In the genomic region with DNA sequence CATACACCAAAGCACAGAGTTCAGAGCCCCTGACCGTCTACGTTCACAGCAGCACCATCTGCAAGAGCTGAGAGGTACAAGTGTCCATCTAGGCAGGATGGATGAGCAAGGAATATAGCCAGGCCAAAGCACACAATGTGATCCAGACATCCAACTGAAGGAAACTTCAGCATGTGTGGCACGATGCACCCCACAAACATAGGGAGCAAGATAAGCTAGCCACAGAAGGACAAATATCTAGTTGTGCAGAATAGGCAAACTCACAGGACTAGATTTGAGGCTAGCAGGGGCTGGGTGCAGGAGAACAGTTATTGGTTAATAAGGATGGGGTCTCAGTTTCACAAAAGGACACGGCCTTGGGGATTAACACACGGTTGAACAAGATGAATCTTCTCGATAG, we compare ENCODE assay signal across 34 mouse cellular contexts. TPM values are rescaled to one million over a fixed set of nuclear protein-coding genes. Genes with fewer than 3 reads are reported as not detected.
DNase-seq lines count a peak whose midpoint lies in the region; ATAC-seq and TF ChIP-seq lines count a peak whose summit lies in the region.
"Had no signal": no experiment of that assay in that cellular context is flagged by ENCODE, and none has a peak within 500 bp of the region (broad histone marks: within the 10 kb centered on the region; RNA-seq: fewer than 3 reads in every experiment).

No protein-coding gene starts in this region.

- peaks cover 25% of the 10 kb centered on the region for H3K27me3 ChIP-seq in heart, embryonic 11.5 days (ENCODE audit: control insufficient read depth, insufficient read depth, low read length)
- H3K27me3 ChIP-seq in megakaryocyte, embryonic 14.5 days (replicated peaks): peaks cover 5% of the 10 kb centered on the region
- no peaks in the 10 kb centered on the region for H3K27me3 ChIP-seq in liver, embryonic 12.5 days (replicated peaks)
- peaks cover 3% of the 10 kb centered on the region; the same call in 1 of the 2 replicates for H3K27me3 ChIP-seq in liver, postnatal 0 days (ENCODE audit: insufficient read depth, low read length)
- peaks cover 37% of the 10 kb centered on the region for H3K27me3 ChIP-seq in forebrain, embryonic 12.5 days
- peaks cover 19% of the 10 kb centered on the region for H3K27me3 ChIP-seq in midbrain, embryonic 11.5 days (ENCODE audit: control insufficient read depth, insufficient read depth, low read length)

- no peak for TF ChIP-seq CTCF in liver, postnatal 0 days (IDR thresholded peaks at IDR 0.05; ENCODE audit: low read depth)

- peak overlapping the region; percentile 49 for H3K4me2 ChIP-seq in heart, embryonic 11.5 days
- peak overlapping the region; percentile 82 for H3K4me2 ChIP-seq in liver, embryonic 12.5 days
- peak overlapping the region; percentile 73 for H3K4me2 ChIP-seq in liver, postnatal 0 days (ENCODE audit: low read depth, low read length)
- no peak overlapping the region for H3K4me2 ChIP-seq in forebrain, embryonic 12.5 days
- no peak overlapping the region; the same call in 1 of the 2 replicates for H3K4me2 ChIP-seq in midbrain, embryonic 11.5 days
- H3K4me2 ChIP-seq: embryonic facial prominence, embryonic 15.5 days; forebrain, embryonic 15.5 days; neural tube, embryonic 13.5 days had no signal

- WGBS in heart, embryonic 11.5 days (ENCODE audit: insufficient replicate concordance): 80% methylated on average over 6 of the region's 6 CpGs
- 33% methylated on average over 6 of the region's 6 CpGs for WGBS in liver, embryonic 12.5 days (ENCODE audit: insufficient replicate concordance)
- 60% methylated on average over 6 of the region's 6 CpGs for WGBS in liver, postnatal 0 days (ENCODE audit: insufficient replicate concordance)
- WGBS in forebrain, embryonic 12.5 days: 90% methylated on average over 6 of the region's 6 CpGs
- 79% methylated on average over 6 of the region's 6 CpGs for WGBS in midbrain, embryonic 11.5 days

- no peak for TF ChIP-seq EP300 in liver, postnatal 0 days (IDR thresholded peaks at IDR 0.05; ENCODE audit: low read depth)

- no peak overlapping the region for H3K9ac ChIP-seq in heart, embryonic 11.5 days (ENCODE audit: low read depth, low read length)
- H3K9ac ChIP-seq in liver, embryonic 12.5 days: peak overlapping the region; percentile 88
- H3K9ac ChIP-seq in liver, postnatal 0 days (replicated peaks): peak overlapping the region; percentile 62
- no peak overlapping the region for H3K9ac ChIP-seq in forebrain, embryonic 12.5 days
- H3K9ac ChIP-seq in midbrain, embryonic 11.5 days (ENCODE audit: low read length): no peak overlapping the region; the same call in 1 of the 2 replicates
- H3K9ac ChIP-seq: embryonic facial prominence, embryonic 15.5 days; forebrain, embryonic 15.5 days; neural tube, embryonic 13.5 days had no signal

- peak overlapping the region; percentile 15; the same call in 1 of the 2 replicates for H3K4me3 ChIP-seq in heart, embryonic 11.5 days (ENCODE audit: low read depth, low read length)
- H3K4me3 ChIP-seq in megakaryocyte, embryonic 14.5 days (replicated peaks): peak overlapping the region; percentile 90
- peak overlapping the region; percentile 78 for H3K4me3 ChIP-seq in liver, embryonic 12.5 days
- H3K4me3 ChIP-seq in liver, postnatal 0 days (ENCODE audit: low read depth, low read length): peak overlapping the region; percentile 62
- H3K4me3 ChIP-seq in forebrain, embryonic 12.5 days (replicated peaks): no peak overlapping the region
- no peak overlapping the region for H3K4me3 ChIP-seq in midbrain, embryonic 11.5 days (ENCODE audit: low read depth, low read length)
- H3K4me3 ChIP-seq: embryonic facial prominence, embryonic 10.5 days; embryonic facial prominence, embryonic 15.5 days; forebrain, embryonic 15.5 days; midbrain, embryonic 10.5 days; neural tube, embryonic 13.5 days had no signal

- DNase-seq in heart, postnatal 14 days: no peak
- no peak for DNase-seq in liver, postnatal 0 days
- DNase-seq in midbrain, embryonic 11.5 days (ENCODE audit: low spot score, missing footprints): no peak
- DNase-seq: adrenal gland, adult 2 months; adrenal gland, postnatal 36 days; cerebellum, adult 8-10 months; cerebellum, postnatal 25 days; kidney, adult 18-20 months; kidney, postnatal 10 days; layer of hippocampus, adult 9-11 months; lung, postnatal 10 days; thymus, postnatal 4 days had no signal

- intact Hi-C loops in heart, postnatal 14 days (cut with DNase I): no loop called here

- no peak for ATAC-seq in heart, embryonic 11.5 days (replicated peaks; ENCODE audit: insufficient number of reproducible peaks, low FRiP score, low TSS enrichment)
- no peak for ATAC-seq in megakaryocyte, adult 5-6 weeks (ENCODE audit: poor library complexity, severe bottlenecking)
- no peak for ATAC-seq in liver, embryonic 12.5 days
- ATAC-seq in liver, postnatal 0 days: no peak
- no peak for ATAC-seq in forebrain, embryonic 12.5 days (ENCODE audit: low FRiP score)
- ATAC-seq in midbrain, embryonic 11.5 days (ENCODE audit: low FRiP score): no peak
- ATAC-seq: activated CD4-positive, CD25-positive, alpha-beta regulatory T cell, adult 4 months; forebrain, embryonic 15.5 days; hindbrain, embryonic 16.5 days had no signal

- no peak overlapping the region for H3K27ac ChIP-seq in heart, embryonic 11.5 days (ENCODE audit: low read depth, low read length)
- peak overlapping the region; percentile 97 for H3K27ac ChIP-seq in liver, embryonic 12.5 days
- H3K27ac ChIP-seq in liver, postnatal 0 days (ENCODE audit: low read depth): peak overlapping the region; percentile 90
- no peak overlapping the region for H3K27ac ChIP-seq in forebrain, embryonic 12.5 days
- H3K27ac ChIP-seq in midbrain, embryonic 11.5 days (ENCODE audit: low read depth, low read length): no peak overlapping the region
- H3K27ac ChIP-seq: embryonic facial prominence, embryonic 10.5 days; embryonic facial prominence, embryonic 15.5 days; forebrain, embryonic 15.5 days; macrophage; midbrain, embryonic 10.5 days; neural tube, embryonic 13.5 days had no signal

- H3K36me3 ChIP-seq in heart, embryonic 11.5 days (ENCODE audit: control insufficient read depth, insufficient read depth, low read length): no peaks in the 10 kb centered on the region
- H3K36me3 ChIP-seq in megakaryocyte, embryonic 14.5 days (replicated peaks; ENCODE audit: low read length): peaks cover 55% of the 10 kb centered on the region
- peaks cover 44% of the 10 kb centered on the region for H3K36me3 ChIP-seq in liver, embryonic 12.5 days
- peaks cover 8% of the 10 kb centered on the region for H3K36me3 ChIP-seq in liver, postnatal 0 days (replicated peaks; ENCODE audit: insufficient read depth, low read length)
- no peaks in the 10 kb centered on the region for H3K36me3 ChIP-seq in forebrain, embryonic 12.5 days (replicated peaks)
- H3K36me3 ChIP-seq in midbrain, embryonic 11.5 days (ENCODE audit: control insufficient read depth, insufficient read depth, low read length): no peaks in the 10 kb centered on the region
- H3K36me3 ChIP-seq: embryonic facial prominence, embryonic 10.5 days; embryonic facial prominence, embryonic 15.5 days; forebrain, embryonic 15.5 days; midbrain, embryonic 10.5 days; neural tube, embryonic 13.5 days had no signal

- H3K9me3 ChIP-seq in heart, embryonic 11.5 days (replicated peaks; ENCODE audit: control insufficient read depth, low read length): no peaks in the 10 kb centered on the region
- H3K9me3 ChIP-seq in megakaryocyte, embryonic 14.5 days: no peaks in the 10 kb centered on the region
- H3K9me3 ChIP-seq in liver, embryonic 12.5 days (replicated peaks): no peaks in the 10 kb centered on the region
- H3K9me3 ChIP-seq in liver, postnatal 0 days (ENCODE audit: low read length): no peaks in the 10 kb centered on the region
- no peaks in the 10 kb centered on the region for H3K9me3 ChIP-seq in forebrain, embryonic 12.5 days
- no peaks in the 10 kb centered on the region for H3K9me3 ChIP-seq in midbrain, embryonic 11.5 days (ENCODE audit: control insufficient read depth, low read length)
- H3K9me3 ChIP-seq: embryonic facial prominence, embryonic 10.5 days; embryonic facial prominence, embryonic 15.5 days; forebrain, embryonic 15.5 days; midbrain, embryonic 10.5 days; neural tube, embryonic 13.5 days had no signal

- H3K4me1 ChIP-seq in heart, embryonic 11.5 days (ENCODE audit: control insufficient read depth, insufficient read depth, low read length): peaks cover 6% of the 10 kb centered on the region
- peaks cover 93% of the 10 kb centered on the region for H3K4me1 ChIP-seq in megakaryocyte, embryonic 14.5 days
- H3K4me1 ChIP-seq in liver, embryonic 12.5 days: peaks cover 76% of the 10 kb centered on the region
- H3K4me1 ChIP-seq in liver, postnatal 0 days (ENCODE audit: insufficient read depth): peaks cover 37% of the 10 kb centered on the region
- H3K4me1 ChIP-seq in forebrain, embryonic 12.5 days: peaks cover 6% of the 10 kb centered on the region; the same call in 1 of the 2 replicates
- 0 out of 2 replicates have a peak, but pooled peaks cover 4% of the 10 kb centered on the region for H3K4me1 ChIP-seq in midbrain, embryonic 11.5 days (ENCODE audit: control insufficient read depth, insufficient read depth, low read length)
- H3K4me1 ChIP-seq: embryonic facial prominence, embryonic 15.5 days; forebrain, embryonic 15.5 days had no signal

RNA-seq across cellular contexts. Expression of gene Gfi1b, which starts 2.4 kb away (rescaled TPM):
- 7.6 and 10.9 TPM in 2 replicates for polyA plus RNA-seq in heart, embryonic 11.5 days (2014; fragmentation: Nextera tagmentation; extraction: Ambion mirVana)
- not detected for total RNA-seq in heart, postnatal 14 days (2021)
- polyA plus RNA-seq in megakaryocyte, embryonic 14.5 days (2012; ENCODE audit: insufficient read depth, low replicate concordance): 225 and 586 TPM in 2 replicates
- total RNA-seq in megakaryocyte, adult 5-6 weeks (2015): 2.9 and 7.4 TPM in 2 replicates
- total RNA-seq in megakaryocyte, adult 5-6 weeks (2017): 6.1 and 7.8 TPM in 2 replicates
- polyA plus RNA-seq in liver, embryonic 12.5 days (2016; fragmentation: Nextera tagmentation; extraction: Ambion mirVana): 117 and 121 TPM in 2 replicates
- 48.9 and 52.2 TPM in 2 replicates for polyA plus RNA-seq in liver, postnatal 0 days (2015; fragmentation: Nextera tagmentation; extraction: Ambion mirVana)
- polyA plus RNA-seq in forebrain, embryonic 12.5 days (2016; fragmentation: Nextera tagmentation; extraction: Ambion mirVana): 0.77 and 2.0 TPM in 2 replicates
- polyA plus RNA-seq in midbrain, embryonic 11.5 days (2014; fragmentation: Nextera tagmentation; extraction: Ambion mirVana): 2.8 and 3.3 TPM in 2 replicates
- total RNA-seq: adrenal gland, adult 2 months; adrenal gland, postnatal 36 days; gastrocnemius, adult 8-10 months; left cerebral cortex, postnatal 14 days; liver, adult 2 months had no signal
- polyA plus RNA-seq: embryonic facial prominence, embryonic 15.5 days; forebrain, embryonic 15.5 days; hindbrain, embryonic 16.5 days; intestine, embryonic 14.5 days; liver, adult 2 months had no signal

RNA-seq across cellular contexts. Expression of gene Tsc1, which starts 21.7 kb away (rescaled TPM):
- polyA plus RNA-seq in heart, embryonic 11.5 days (2014; fragmentation: Nextera tagmentation; extraction: Ambion mirVana): 14.2 and 16.2 TPM in 2 replicates
- 10 to 100 TPM; 19.4 to 20.4 TPM for total RNA-seq in heart, postnatal 14 days (2021)
- 1.1 and 1.7 TPM in 2 replicates for polyA plus RNA-seq in megakaryocyte, embryonic 14.5 days (2012; ENCODE audit: insufficient read depth, low replicate concordance)
- total RNA-seq in megakaryocyte, adult 5-6 weeks (2015): 8.9 and 10.9 TPM in 2 replicates
- 11.7 and 12.9 TPM in 2 replicates for total RNA-seq in megakaryocyte, adult 5-6 weeks (2017)
- polyA plus RNA-seq in liver, embryonic 12.5 days (2016; fragmentation: Nextera tagmentation; extraction: Ambion mirVana): 12.5 and 13.6 TPM in 2 replicates
- polyA plus RNA-seq in liver, postnatal 0 days (2015; fragmentation: Nextera tagmentation; extraction: Ambion mirVana): 3.7 TPM in 2 replicates
- polyA plus RNA-seq in forebrain, embryonic 12.5 days (2016; fragmentation: Nextera tagmentation; extraction: Ambion mirVana): 27.7 and 31.7 TPM in 2 replicates
- 19.5 and 22.3 TPM in 2 replicates for polyA plus RNA-seq in midbrain, embryonic 11.5 days (2014; fragmentation: Nextera tagmentation; extraction: Ambion mirVana)

RNA-seq across cellular contexts. Expression of gene Gtf3c5, which starts 35.8 kb away (rescaled TPM):
- polyA plus RNA-seq in heart, embryonic 11.5 days (2014; fragmentation: Nextera tagmentation; extraction: Ambion mirVana): 22.5 and 23.3 TPM in 2 replicates
- total RNA-seq in heart, postnatal 14 days (2021): 10 to 100 TPM in 1 of 2 experiments, 1 to 10 TPM in 1; 9.8 to 10.9 TPM
- 4.1 and 10.3 TPM in 2 replicates for polyA plus RNA-seq in megakaryocyte, embryonic 14.5 days (2012; ENCODE audit: insufficient read depth, low replicate concordance)
- total RNA-seq in megakaryocyte, adult 5-6 weeks (2015): 12.2 and 15.2 TPM in 2 replicates
- 10.3 and 13.7 TPM in 2 replicates for total RNA-seq in megakaryocyte, adult 5-6 weeks (2017)
- polyA plus RNA-seq in liver, embryonic 12.5 days (2016; fragmentation: Nextera tagmentation; extraction: Ambion mirVana): 24.9 and 26.3 TPM in 2 replicates
- polyA plus RNA-seq in liver, postnatal 0 days (2015; fragmentation: Nextera tagmentation; extraction: Ambion mirVana): 4.5 and 5.8 TPM in 2 replicates
- polyA plus RNA-seq in forebrain, embryonic 12.5 days (2016; fragmentation: Nextera tagmentation; extraction: Ambion mirVana): 46.9 and 50.9 TPM in 2 replicates
- polyA plus RNA-seq in midbrain, embryonic 11.5 days (2014; fragmentation: Nextera tagmentation; extraction: Ambion mirVana): 38.8 and 40.5 TPM in 2 replicates

RNA-seq across cellular contexts. Expression of gene Cel, which starts 56.2 kb away (rescaled TPM):
- polyA plus RNA-seq in heart, embryonic 11.5 days (2014; fragmentation: Nextera tagmentation; extraction: Ambion mirVana): not detected in 2 replicates
- not detected for total RNA-seq in heart, postnatal 14 days (2021)
- not detected in 2 replicates for polyA plus RNA-seq in megakaryocyte, embryonic 14.5 days (2012; ENCODE audit: insufficient read depth, low replicate concordance)
- total RNA-seq in megakaryocyte, adult 5-6 weeks (2015): not detected in 2 replicates
- total RNA-seq in megakaryocyte, adult 5-6 weeks (2017): not detected in 2 replicates
- not detected in 2 replicates for polyA plus RNA-seq in liver, embryonic 12.5 days (2016; fragmentation: Nextera tagmentation; extraction: Ambion mirVana)
- polyA plus RNA-seq in liver, postnatal 0 days (2015; fragmentation: Nextera tagmentation; extraction: Ambion mirVana): 4.7 TPM in 1 of 2 replicates, not detected in the other
- polyA plus RNA-seq in forebrain, embryonic 12.5 days (2016; fragmentation: Nextera tagmentation; extraction: Ambion mirVana): not detected in 2 replicates
- 0.07 TPM in 1 of 2 replicates, not detected in the other for polyA plus RNA-seq in midbrain, embryonic 11.5 days (2014; fragmentation: Nextera tagmentation; extraction: Ambion mirVana)
- total RNA-seq: adrenal gland, postnatal 36 days; gastrocnemius, adult 8-10 months; gastrocnemius, postnatal 4 days; heart, adult 8-10 months; left cerebral cortex, postnatal 14 days had no signal
- polyA plus RNA-seq: activated CD4-positive, CD25-positive, alpha-beta regulatory T cell, adult 4 months; adrenal gland, adult 2 months; embryonic facial prominence, embryonic 10.5 days; heart, postnatal 0 days; hindbrain, embryonic 11.5 days; hindbrain, embryonic 16.5 days; limb, embryonic 11.5 days; macrophage; midbrain, embryonic 10.5 days; neural tube, embryonic 13.5 days had no signal

Comparison
In these comparisons a context has a peak if more than half of its experiments do, and no peak if none do; other contexts are left out.
1. H3K27ac ChIP-seq: peak in liver, embryonic 12.5 days (single experiment) and liver, postnatal 0 days (single experiment); none in heart, embryonic 11.5 days (single experiment), forebrain, embryonic 12.5 days (single experiment) and midbrain, embryonic 11.5 days (single experiment).
2. H3K4me2 ChIP-seq: peak in heart, embryonic 11.5 days (single experiment), liver, embryonic 12.5 days (single experiment) and liver, postnatal 0 days (single experiment); none in forebrain, embryonic 12.5 days (single experiment) and midbrain, embryonic 11.5 days (single experiment).
3. H3K4me3 ChIP-seq: peak in heart, embryonic 11.5 days (single experiment), megakaryocyte, embryonic 14.5 days (single experiment), liver, embryonic 12.5 days (single experiment) and liver, postnatal 0 days (single experiment); none in forebrain, embryonic 12.5 days (single experiment) and midbrain, embryonic 11.5 days (single experiment).
4. H3K9ac ChIP-seq: peak in liver, embryonic 12.5 days (single experiment) and liver, postnatal 0 days (single experiment); none in heart, embryonic 11.5 days (single experiment), forebrain, embryonic 12.5 days (single experiment) and midbrain, embryonic 11.5 days (single experiment).